Mouse (Mus musculus) heart, embryonic 14.5 days (tissue): ENCODE measurements around the gene Fgfr3. TPM values are rescaled to one million over a fixed set of nuclear protein-coding genes. Genes with fewer than 3 reads are reported as not detected.

Experiments
- ATAC-seq: fragments of 200-750 bp; cut with Nextera tagmentation; 2 replicates; pipeline ENCODE4 v1.8.0; 2017; ENCODE audit warnings: low read depth, moderate TSS enrichment; ENCODE audit not compliant: insufficient number of reproducible peaks, insufficient read depth, low FRiP score
- H3K27ac ChIP-seq, 2 experiments: fragments of 200-500 bp in 1 of 2; fragments of 300-500 bp in 1 of 2; sonication (generic) in 1 of 2; replicated peaks in 1 of 2; 2 replicates each; pipeline ENCODE4 v1.5.1; 2012 to 2014; ENCODE audit warnings: low read depth in 2 of 2, low read length in 2 of 2, control low read depth in 1 of 2, mild to moderate bottlenecking in 1 of 2, mixed read lengths in 1 of 2; ENCODE audit not compliant: control insufficient read depth in 1 of 2, insufficient read depth in 1 of 2
- H3K27me3 ChIP-seq: fragments of 300-500 bp; sonication (generic); 2 replicates; pipeline ENCODE4 v1.6.1; 2014; ENCODE audit warnings: mild to moderate bottlenecking, low read length, control low read depth; ENCODE audit not compliant: control insufficient read depth, insufficient read depth
- H3K36me3 ChIP-seq: fragments of 300-500 bp; sonication (generic); 2 replicates; pipeline ENCODE4 v1.6.1; 2014; ENCODE audit warnings: mild to moderate bottlenecking, control low read depth, low read length, mixed read lengths; ENCODE audit not compliant: control insufficient read depth, insufficient read depth
- H3K4me1 ChIP-seq, 2 experiments: fragments of 200-500 bp in 1 of 2; fragments of 300-500 bp in 1 of 2; sonication (generic) in 1 of 2; 2 replicates each; pipeline ENCODE4 v1.6.1; 2012 to 2014; ENCODE audit warnings: low read length in 2 of 2, control low read depth in 1 of 2, mixed read lengths in 1 of 2; ENCODE audit not compliant: control insufficient read depth in 2 of 2, insufficient read depth in 2 of 2
- H3K4me2 ChIP-seq: fragments of 300-500 bp; sonication (generic); 2 replicates; pipeline ENCODE4 v1.6.1; 2014; ENCODE audit warnings: mild to moderate bottlenecking, low read length
- H3K4me3 ChIP-seq, 2 experiments: fragments of 200-500 bp in 1 of 2; fragments of 300-500 bp in 1 of 2; sonication (generic) in 1 of 2; 2 replicates each; pipeline ENCODE4 v1.5.1; 2012 to 2014; ENCODE audit warnings: low read length in 2 of 2, mild to moderate bottlenecking in 2 of 2, control low read depth in 1 of 2, low read depth in 1 of 2, moderate library complexity in 1 of 2; ENCODE audit not compliant: control insufficient read depth in 1 of 2, insufficient read depth in 1 of 2
- H3K9ac ChIP-seq: fragments of 300-500 bp; sonication (generic); 2 replicates; pipeline ENCODE4 v1.6.1; 2014; ENCODE audit warnings: mild to moderate bottlenecking, low read length
- H3K9me3 ChIP-seq: fragments of 300-500 bp; sonication (generic); 2 replicates; pipeline ENCODE4 v1.6.1; 2016; ENCODE audit warnings: low read length, control low read depth; ENCODE audit not compliant: control insufficient read depth
- WGBS: fragments of 180-500 bp; shearing (Covaris S2); extraction: QIAGEN DNeasy Blood & Tissue Kit; methylation state at CpG from one replicate; pipeline ENCODE4 v1.1.7; 2014; 5-methylcytosine and 5-hydroxymethylcytosine counted together
- polyA plus RNA-seq: library from polyadenylated mRNA; unstranded; fragments of >200 nt; fragmentation: Nextera tagmentation; extraction: Ambion mirVana; gene quantifications from 2 replicates; pipeline ENCODE4 v1.2.1, GENCODE M21; 2014

Fgfr3 gene
- polyA plus RNA-seq, 1 experiment from 2014 or later: 3.1 TPM

- Histone ChIP-seq H3K27me3 (peaks cover 18% of the 10 kb centered on the region), H3K36me3 (no peaks in the 10 kb centered on the region), H3K4me2 (no peak overlapping the region), H3K4me3 (no peak overlapping the region), H3K9me3 (no peaks in the 10 kb centered on the region), H3K27ac (no peak overlapping the region), H3K9ac (no peak overlapping the region), H3K4me1 (peaks cover 19 to 29% of the 10 kb centered on the region in 2 experiments)
- no peak for ATAC-seq
- 90% methylated on average over 5 of the region's 5 CpGs for WGBS
Measured at GRCm38 (mm10) chr5:33698669-33699068, 22.8 kb upstream of the Fgfr3 start.

- Histone ChIP-seq H3K27ac (no peak overlapping the region), H3K4me2 (peak overlapping the region; percentile 21; the same call in 1 of the 2 replicates), H3K36me3 (no peaks in the 10 kb centered on the region), H3K9ac (no peak overlapping the region), H3K9me3 (no peaks in the 10 kb centered on the region), H3K4me1 (peaks cover 22 to 27% of the 10 kb centered on the region in 2 experiments), H3K27me3 (peaks cover 14% of the 10 kb centered on the region), H3K4me3 (no peak overlapping the region)
- ATAC-seq: no peak
- WGBS: 13% methylated on average over 13 of the region's 13 CpGs
Measured at GRCm38 (mm10) chr5:33700010-33700409, 21.5 kb upstream of the Fgfr3 start.

- Histone ChIP-seq H3K4me1 (peaks cover 30 to 37% of the 10 kb centered on the region in 2 experiments), H3K4me3 (no peak overlapping the region), H3K9ac (no peak overlapping the region), H3K9me3 (no peaks in the 10 kb centered on the region), H3K27me3 (peaks cover under 1% of the 10 kb centered on the region), H3K4me2 (no peak overlapping the region), H3K36me3 (no peaks in the 10 kb centered on the region), H3K27ac (no peak overlapping the region)
- no peak for ATAC-seq
- WGBS: 79% methylated on average over 11 of the region's 11 CpGs
Measured at GRCm38 (mm10) chr5:33701832-33702231, 19.6 kb upstream of the Fgfr3 start.

- Histone ChIP-seq H3K4me1 (peaks cover 32 to 38% of the 10 kb centered on the region in 2 experiments), H3K4me2 (no peak overlapping the region), H3K4me3 (no peak overlapping the region), H3K9me3 (no peaks in the 10 kb centered on the region), H3K27me3 (no peaks in the 10 kb centered on the region), H3K9ac (no peak overlapping the region), H3K36me3 (no peaks in the 10 kb centered on the region), H3K27ac (no peak overlapping the region)
- WGBS: 69% methylated on average over 8 of the region's 8 CpGs
- no peak for ATAC-seq
Measured at GRCm38 (mm10) chr5:33703999-33704398, 17.5 kb upstream of the Fgfr3 start.

- Histone ChIP-seq H3K9ac (no peak overlapping the region), H3K4me2 (peak overlapping the region; percentile 26), H3K9me3 (no peaks in the 10 kb centered on the region), H3K27ac (peak overlapping the region in 1 of 2 experiments; percentile 26; a peak in 1 of 4 replicates), H3K36me3 (no peaks in the 10 kb centered on the region), H3K4me1 (peaks cover 27 to 32% of the 10 kb centered on the region in 2 experiments), H3K27me3 (no peaks in the 10 kb centered on the region), H3K4me3 (no peak overlapping the region)
- no peak for ATAC-seq
- 7% methylated on average over 11 of the region's 11 CpGs for WGBS
Measured at GRCm38 (mm10) chr5:33704945-33705611, 16.4 kb upstream of the Fgfr3 start.

DNA sequence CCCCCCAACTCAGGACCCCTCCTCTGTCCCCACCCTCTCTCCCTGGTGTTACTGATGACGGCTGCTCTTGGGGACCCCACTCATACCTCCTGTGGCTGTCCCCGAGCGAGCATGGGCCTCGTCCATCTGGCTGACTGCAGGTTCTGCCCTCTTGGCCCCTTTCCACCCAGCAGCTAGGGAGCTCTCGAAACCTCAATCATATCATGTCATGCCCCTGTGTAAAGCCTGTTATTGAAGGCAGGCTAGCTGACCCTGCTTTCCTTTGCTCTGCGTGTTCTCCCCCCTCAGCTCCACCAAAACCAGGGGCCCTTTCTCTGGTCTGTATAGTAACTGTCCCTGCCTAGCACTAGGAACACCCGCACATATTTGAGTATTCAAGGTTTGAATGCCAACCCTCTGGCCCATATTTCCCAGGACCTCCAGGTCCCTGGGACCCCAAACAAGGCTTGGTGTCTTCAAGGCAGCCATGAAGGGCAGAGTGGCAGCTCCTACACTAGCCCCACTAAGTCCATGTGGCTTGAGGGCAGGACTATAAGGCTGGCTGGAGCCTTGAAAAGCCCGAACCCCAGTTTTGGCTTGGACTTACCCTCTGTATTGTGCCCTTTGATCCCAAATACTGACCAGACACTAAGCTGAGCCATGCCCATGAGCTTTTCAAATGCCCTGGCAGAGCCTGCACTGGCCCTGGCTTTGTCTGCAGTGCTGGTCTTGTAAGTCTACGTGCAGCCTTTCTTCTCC is 15.7 kb upstream of the Fgfr3 start:
- Histone ChIP-seq H3K9me3 (no peaks in the 10 kb centered on the region), H3K4me2 (peak overlapping the region; percentile 26), H3K4me3 (no peak overlapping the region), H3K4me1 (peaks cover 23 to 29% of the 10 kb centered on the region in 2 experiments), H3K27me3 (no peaks in the 10 kb centered on the region), H3K27ac (peak overlapping the region; percentile 12 to 26; a peak in 2 of 4 replicates), H3K9ac (no peak overlapping the region), H3K36me3 (no peaks in the 10 kb centered on the region)
- 32% methylated on average over 9 of the region's 9 CpGs for WGBS
- ATAC-seq: 0 out of 2 replicates have a peak, but pooled peaks have one; percentile 4

- H3K36me3 ChIP-seq: no peaks in the 10 kb centered on the region
- H3K4me2 ChIP-seq: no peak overlapping the region
- no peaks in the 10 kb centered on the region for H3K27me3 ChIP-seq
- H3K27ac ChIP-seq: no peak overlapping the region
- peaks cover 23 to 29% of the 10 kb centered on the region in 2 experiments for H3K4me1 ChIP-seq
- no peak for ATAC-seq
- H3K4me3 ChIP-seq: no peak overlapping the region
- 71% methylated on average over 1 of the region's 1 CpGs for WGBS
- H3K9me3 ChIP-seq: no peaks in the 10 kb centered on the region
- no peak overlapping the region for H3K9ac ChIP-seq
Measured at GRCm38 (mm10) chr5:33706350-33706629, 15.2 kb upstream of the Fgfr3 start.
